Mouse (Mus musculus) MEL (cell line): ENCODE results near the gene Rem1. TPM values are rescaled to one million over a fixed set of nuclear protein-coding genes. Genes with fewer than 3 reads are reported as not detected.

Source experiments
- DNase-seq: peaks from one replicate; pipeline ENCODE4 v3.0.0; 2011; ENCODE audit warnings: low read depth, low spot score
- H3K27ac ChIP-seq: 2 replicates; pipeline ENCODE4 v1.5.1; 2012; ENCODE audit warnings: low read depth, mild to moderate bottlenecking, control low read depth, low read length, moderate library complexity; ENCODE audit not compliant: control insufficient read depth
- H3K27me3 ChIP-seq, 2 experiments: fragments of 150-350 bp in 1 of 2; sonication (generic) in 1 of 2; 2 replicates each; pipeline ENCODE4 v1.6.1; 2012; ENCODE audit warnings: low read length in 2 of 2, mild to moderate bottlenecking in 2 of 2, improper control_type of control experiment in 1 of 2, moderate library complexity in 1 of 2; ENCODE audit not compliant: insufficient read depth in 2 of 2, control insufficient read depth in 1 of 2
- H3K36me3 ChIP-seq, 2 experiments: 2 replicates each; pipeline ENCODE4 v1.6.1; 2012 to 2014; ENCODE audit warnings: low read length in 2 of 2, improper control_type of control experiment in 1 of 2, inconsistent platforms in 1 of 2, mild to moderate bottlenecking in 1 of 2; ENCODE audit not compliant: insufficient read depth in 2 of 2, control insufficient read depth in 1 of 2
- H3K4me1 ChIP-seq, 2 experiments: fragments of 150-350 bp in 1 of 2; sonication (generic) in 1 of 2; 2 replicates each; pipeline ENCODE4 v1.6.1; 2012; ENCODE audit warnings: low read length in 2 of 2, improper control_type of control experiment in 1 of 2, mild to moderate bottlenecking in 1 of 2; ENCODE audit not compliant: insufficient read depth in 2 of 2, control insufficient read depth in 1 of 2
- H3K4me3 ChIP-seq, 2 experiments: fragments of 150-350 bp in 1 of 2; sonication (generic) in 1 of 2; 2 replicates each; pipeline ENCODE4 v1.5.1; 2012; ENCODE audit warnings: low read depth in 2 of 2, low read length in 2 of 2, mild to moderate bottlenecking in 2 of 2, moderate library complexity in 2 of 2, control low read depth in 1 of 2, improper control_type of control experiment in 1 of 2; ENCODE audit not compliant: control insufficient read depth in 1 of 2, insufficient read depth in 1 of 2
- H3K79me2 ChIP-seq: 2 replicates; pipeline ENCODE4 v1.6.1; 2012; ENCODE audit warnings: mild to moderate bottlenecking, low read length, moderate library complexity; ENCODE audit not compliant: control insufficient read depth, poor library complexity, insufficient read depth
- H3K9ac ChIP-seq: 2 replicates; pipeline ENCODE4 v1.6.1; 2012; ENCODE audit warnings: low read depth, mild to moderate bottlenecking, control low read depth, low read length, moderate library complexity; ENCODE audit not compliant: control insufficient read depth, poor library complexity, severe bottlenecking
- H3K9me3 ChIP-seq: fragments of 150-350 bp; sonication (generic); replicated peaks from 2 replicates; pipeline ENCODE4 v1.6.1; 2012; ENCODE audit warnings: mild to moderate bottlenecking, low read length, improper control_type of control experiment, moderate library complexity; ENCODE audit not compliant: insufficient read depth
- CHD2 ChIP-seq: IDR thresholded peaks from 2 replicates; pipeline ENCODE4 v1.6.1; 2011; ENCODE audit warnings: low read length, improper control_type of control experiment
- E2F4 ChIP-seq: IDR thresholded peaks from 2 replicates; pipeline ENCODE4 v1.6.1; 2011; ENCODE audit warnings: low read depth, low read length, improper control_type of control experiment, borderline replicate concordance
- EP300 ChIP-seq, 2 experiments: IDR thresholded peaks; 2 replicates each; pipeline ENCODE4 v1.6.1; 2011; ENCODE audit warnings: improper control_type of control experiment in 2 of 2, low read length in 2 of 2, low read depth in 1 of 2, mild to moderate bottlenecking in 1 of 2
- GABPA ChIP-seq: IDR thresholded peaks from 2 replicates; pipeline ENCODE4 v1.6.1; 2012; ENCODE audit warnings: low read depth, mild to moderate bottlenecking, inconsistent platforms, low read length, improper control_type of control experiment, moderate library complexity
- MAX ChIP-seq: IDR thresholded peaks from 2 replicates; pipeline ENCODE4 v1.6.1; 2011; ENCODE audit warnings: low read length, improper control_type of control experiment
- MEF2A ChIP-seq: IDR thresholded peaks from 2 replicates; pipeline ENCODE4 v1.6.1; 2014; ENCODE audit warnings: low read depth, mild to moderate bottlenecking, inconsistent platforms, low read length, improper control_type of control experiment; ENCODE audit not compliant: poor library complexity, insufficient replicate concordance, severe bottlenecking; ENCODE audit errors: extremely low read depth
- MXI1 ChIP-seq: IDR thresholded peaks from 2 replicates; pipeline ENCODE4 v1.6.1; 2011; ENCODE audit warnings: mild to moderate bottlenecking, low read depth, low read length, improper control_type of control experiment
- MYC ChIP-seq: IDR thresholded peaks from 2 replicates; pipeline ENCODE4 v1.6.1; 2011; ENCODE audit warnings: low read depth, mild to moderate bottlenecking, low read length, improper control_type of control experiment, moderate library complexity
- NELFE ChIP-seq: IDR thresholded peaks from 2 replicates; pipeline ENCODE4 v1.6.1; 2011; ENCODE audit warnings: low read depth, low read length, improper control_type of control experiment
- POLR2A ChIP-seq, 2 experiments: IDR thresholded peaks; 2 replicates each; pipeline ENCODE4 v1.6.1; 2011 to 2012; ENCODE audit warnings: low read length in 2 of 2, mild to moderate bottlenecking in 2 of 2, control low read depth in 1 of 2, improper control_type of control experiment in 1 of 2, low read depth in 1 of 2, moderate library complexity in 1 of 2; ENCODE audit not compliant: control insufficient read depth in 1 of 2, insufficient read depth in 1 of 2, poor library complexity in 1 of 2
- POLR2AphosphoS5 ChIP-seq: IDR thresholded peaks from 2 replicates; pipeline ENCODE4 v1.6.1; 2012; ENCODE audit warnings: low read depth, borderline replicate concordance, mild to moderate bottlenecking, inconsistent platforms, low read length, moderate library complexity, mixed read lengths
- RAD21 ChIP-seq: IDR thresholded peaks from 2 replicates; pipeline ENCODE4 v1.6.1; 2011; ENCODE audit warnings: mild to moderate bottlenecking, low read depth, low read length, improper control_type of control experiment
- SIN3A ChIP-seq: IDR thresholded peaks from 2 replicates; pipeline ENCODE4 v1.6.1; 2012; ENCODE audit warnings: low read length, improper control_type of control experiment, inconsistent platforms
- SMC3 ChIP-seq: IDR thresholded peaks from 2 replicates; pipeline ENCODE4 v1.6.1; 2011; ENCODE audit warnings: low read depth, low read length, improper control_type of control experiment
- TBP ChIP-seq: IDR thresholded peaks from 2 replicates; pipeline ENCODE4 v1.8.0; 2011; ENCODE audit warnings: low read depth, low read length, improper control_type of control experiment
- TCF12 ChIP-seq: IDR thresholded peaks from 2 replicates; pipeline ENCODE4 v1.6.1; 2014; ENCODE audit warnings: low read depth, mild to moderate bottlenecking, inconsistent platforms, low read length, improper control_type of control experiment, moderate library complexity
- UBTF ChIP-seq: IDR thresholded peaks from 2 replicates; pipeline ENCODE4 v1.6.1; 2012; ENCODE audit warnings: low read depth, mild to moderate bottlenecking, inconsistent platforms, low read length, improper control_type of control experiment, moderate library complexity, borderline replicate concordance; ENCODE audit not compliant: insufficient read depth
- USF1 ChIP-seq: IDR thresholded peaks from 2 replicates; pipeline ENCODE4 v1.6.1; 2014; ENCODE audit warnings: low read depth, mild to moderate bottlenecking, inconsistent platforms, low read length, improper control_type of control experiment, moderate library complexity
- ZKSCAN1 ChIP-seq: IDR thresholded peaks from 2 replicates; pipeline ENCODE4 v1.6.1; 2012; ENCODE audit warnings: low read depth, mild to moderate bottlenecking, inconsistent platforms, low read length, improper control_type of control experiment, moderate library complexity
- polyA plus RNA-seq, 2 experiments: library from polyadenylated mRNA; stranded (reverse) in 1 of 2; unstranded in 1 of 2; fragments of >175 nt in 1 of 2; fragments of >200 nt in 1 of 2; gene quantifications; 2 replicates each; pipeline versions ENCODE4 v1.2.1 to v1.2.4; 2012; ENCODE audit warnings: low replicate concordance in 2 of 2, low read depth in 1 of 2; ENCODE audit not compliant: insufficient read length in 2 of 2, insufficient read depth in 1 of 2, missing spikeins in 1 of 2
- total RNA-seq: library from RNA; depleted of rRNA; stranded (reverse); fragments of 300-350 nt; gene quantifications from 2 replicates; pipeline ENCODE4 v1.2.3, GENCODE M21; 2012; rRNA removed

Gene Rem1
- total and polyA plus RNA-seq, 3 experiments, result not detected

- no peak overlapping the region for H3K27ac ChIP-seq
- H3K9ac ChIP-seq, result no peak overlapping the region
- peaks cover 0 to 27% of the 10 kb centered on the region in 2 experiments; a peak in 2 of 4 replicates for H3K36me3 ChIP-seq
- no peaks in the 10 kb centered on the region for H3K27me3 ChIP-seq
- no peaks in the 10 kb centered on the region; the same call in 1 of the 2 replicates for H3K79me2 ChIP-seq
- no peak for TF ChIP-seq RAD21
- TF ChIP-seq USF1, result no peak
- TF ChIP-seq MXI1, result no peak
- H3K9me3 ChIP-seq, result no peaks in the 10 kb centered on the region
- DNase-seq, result no peak
- no peaks in the 10 kb centered on the region for H3K4me1 ChIP-seq
- no peak overlapping the region for H3K4me3 ChIP-seq
These were observed 53.1 kb downstream of the Rem1 start for GRCm38 (mm10) chr2:152679701-152680355.

GRCm38 (mm10) chr2:152683086-152683485, 56.3 kb downstream of the Rem1 start:
- Histone ChIP-seq H3K9me3 (no peaks in the 10 kb centered on the region), H3K4me1 (no peaks in the 10 kb centered on the region), H3K27ac (no peak overlapping the region), H3K36me3 (peaks cover 0 to 31% of the 10 kb centered on the region in 2 experiments; a peak in 2 of 4 replicates), H3K4me3 (no peak overlapping the region)
- no peak for DNase-seq
- no peak for TF ChIP-seq SIN3A
- TF ChIP-seq TCF12, result no peak
- no peak for TF ChIP-seq MEF2A
- no peak for TF ChIP-seq MYC
- no peak for TF ChIP-seq ZKSCAN1
- no peak for TF ChIP-seq E2F4
- no peak for TF ChIP-seq MAX
- no peak for TF ChIP-seq MXI1
- TF ChIP-seq SMC3, result no peak
- TF ChIP-seq CHD2, result no peak
- TF ChIP-seq TBP, result no peak
- no peak for TF ChIP-seq EP300 (IDR thresholded peaks at IDR 0.05; ENCODE audit: low read depth in 1 of 2, low read length in 2 of 2)
- no peak for TF ChIP-seq GABPA
- TF ChIP-seq POLR2A (IDR thresholded peaks at IDR 0.05; ENCODE audit: control insufficient read depth in 1 of 2, insufficient read depth in 1 of 2, low read depth in 1 of 2, low read length in 2 of 2, poor library complexity in 1 of 2), result no peak
- no peak for TF ChIP-seq POLR2AphosphoS5
- TF ChIP-seq NELFE, result no peak
- no peak for TF ChIP-seq UBTF
- TF ChIP-seq, all 39 proteins: peak for 0
- Histone ChIP-seq H3K79me2 (no peaks in the 10 kb centered on the region), H3K27me3 (no peaks in the 10 kb centered on the region), H3K9ac (no peak overlapping the region)

Other genes with a start within 250 kb of the Rem1 start
- 1.5 and 2.0 TPM in 2 replicates for gene Sox12, start 228.9 kb upstream of the Rem1 start, total RNA-seq
- 10 to 100 TPM in 1 of 2 experiments, not detected in 1; 24.7 TPM for gene Sox12, start 228.9 kb upstream of the Rem1 start, polyA plus RNA-seq
- 5.1 and 5.7 TPM in 2 replicates for gene Zcchc3, start 211.9 kb upstream of the Rem1 start, total RNA-seq
- gene Zcchc3, start 211.9 kb upstream of the Rem1 start, polyA plus RNA-seq, result 10 to 100 TPM in 1 of 2 experiments, not detected in 1; 12.1 TPM
- gene 6820408C15Rik, start 211.4 kb upstream of the Rem1 start, total RNA-seq, result 0.08 and 0.13 TPM in 2 replicates
- under 1 TPM in 1 of 2 experiments, not detected in 1; 0.31 TPM for gene 6820408C15Rik, start 211.4 kb upstream of the Rem1 start, polyA plus RNA-seq
- not detected in 2 replicates for gene Defb23, start 162.3 kb upstream of the Rem1 start, total RNA-seq
- not detected for gene Defb23, start 162.3 kb upstream of the Rem1 start, polyA plus RNA-seq
- gene Defb20, start 149.9 kb upstream of the Rem1 start, total RNA-seq, result not detected in 2 replicates
- not detected for gene Defb20, start 149.9 kb upstream of the Rem1 start, polyA plus RNA-seq
- not detected in 2 replicates for gene Defb22, start 136.8 kb upstream of the Rem1 start, total RNA-seq
- gene Defb22, start 136.8 kb upstream of the Rem1 start, polyA plus RNA-seq, result not detected
- not detected in 2 replicates for gene Defb26, start 115.3 kb upstream of the Rem1 start, total RNA-seq
- gene Defb26, start 115.3 kb upstream of the Rem1 start, polyA plus RNA-seq, result not detected
- not detected in 2 replicates for gene Defb28, start 108.7 kb upstream of the Rem1 start, total RNA-seq
- not detected for gene Defb28, start 108.7 kb upstream of the Rem1 start, polyA plus RNA-seq
- gene Defb29, start 86.9 kb upstream of the Rem1 start, total RNA-seq, result not detected in 2 replicates
- not detected for gene Defb29, start 86.9 kb upstream of the Rem1 start, polyA plus RNA-seq
- not detected in 2 replicates for gene Gm17416, start 57.6 kb upstream of the Rem1 start, total RNA-seq
- not detected for gene Gm17416, start 57.6 kb upstream of the Rem1 start, polyA plus RNA-seq
- gene Defb21, start 54.2 kb upstream of the Rem1 start, total RNA-seq, result not detected in 2 replicates
- not detected for gene Defb21, start 54.2 kb upstream of the Rem1 start, polyA plus RNA-seq
- gene Defb19, start 46.6 kb upstream of the Rem1 start, total RNA-seq, result not detected in 2 replicates
- not detected for gene Defb19, start 46.6 kb upstream of the Rem1 start, polyA plus RNA-seq
- gene Defb45, start 27.6 kb upstream of the Rem1 start, total RNA-seq, result not detected in 2 replicates
- gene Defb45, start 27.6 kb upstream of the Rem1 start, polyA plus RNA-seq, result not detected
- gene Defb36, start 22.6 kb upstream of the Rem1 start, total RNA-seq, result not detected in 2 replicates
- gene Defb36, start 22.6 kb upstream of the Rem1 start, polyA plus RNA-seq, result not detected
- gene Defb25, start 3.9 kb upstream of the Rem1 start, total RNA-seq, result not detected in 2 replicates
- not detected for gene Defb25, start 3.9 kb upstream of the Rem1 start, polyA plus RNA-seq
- gene H13, start 42.5 kb downstream of the Rem1 start, total RNA-seq, result 73.8 and 82.7 TPM in 2 replicates
- gene H13, start 42.5 kb downstream of the Rem1 start, polyA plus RNA-seq, result 100 to 1,000 TPM; 139 to 421 TPM
- 1.6 and 2.7 TPM in 2 replicates for gene Mcts2, start 60.1 kb downstream of the Rem1 start, total RNA-seq
- gene Mcts2, start 60.1 kb downstream of the Rem1 start, polyA plus RNA-seq, result 1 to 10 TPM in 1 of 2 experiments, not detected in 1; 3.0 TPM
- 59.8 and 102 TPM in 2 replicates for gene Id1, start 109.3 kb downstream of the Rem1 start, total RNA-seq
- gene Id1, start 109.3 kb downstream of the Rem1 start, polyA plus RNA-seq, result 100 to 1,000 TPM in 1 of 2 experiments, not detected in 1; 486 TPM
- not detected in 2 replicates for gene Cox4i2, start 127.2 kb downstream of the Rem1 start, total RNA-seq
- gene Cox4i2, start 127.2 kb downstream of the Rem1 start, polyA plus RNA-seq, result under 1 TPM in 1 of 2 experiments, not detected in 1; 0.17 TPM
- gene Bcl2l1, start 204.8 kb downstream of the Rem1 start, total RNA-seq, result 4.8 and 6.5 TPM in 2 replicates
- 10 to 100 TPM in 1 of 2 experiments, not detected in 1; 23.9 TPM for gene Bcl2l1, start 204.8 kb downstream of the Rem1 start, polyA plus RNA-seq
- 59.3 and 68.3 TPM in 2 replicates for gene Tpx2, start 221.0 kb downstream of the Rem1 start, total RNA-seq
- gene Tpx2, start 221.0 kb downstream of the Rem1 start, polyA plus RNA-seq, result 100 to 1,000 TPM in 1 of 2 experiments, not detected in 1; 131 TPM